Mouse (Mus musculus) kidney, postnatal 10 days (tissue): ENCODE measurements around the gene Gm49361.
A peak's percentile ranks its signal among the peaks of the same experiment; 100 is the strongest.
"Not testable (repeated sequence)": the region's sequence is repeated elsewhere in the genome, so short reads cannot be mapped to it uniquely, and the experiment has no call there.

Experiments
- DNase-seq: peaks from one replicate; pipeline ENCODE4 v3.0.0; 2021; ENCODE audit warnings: mixed read lengths

Gm49361 gene

DNA sequence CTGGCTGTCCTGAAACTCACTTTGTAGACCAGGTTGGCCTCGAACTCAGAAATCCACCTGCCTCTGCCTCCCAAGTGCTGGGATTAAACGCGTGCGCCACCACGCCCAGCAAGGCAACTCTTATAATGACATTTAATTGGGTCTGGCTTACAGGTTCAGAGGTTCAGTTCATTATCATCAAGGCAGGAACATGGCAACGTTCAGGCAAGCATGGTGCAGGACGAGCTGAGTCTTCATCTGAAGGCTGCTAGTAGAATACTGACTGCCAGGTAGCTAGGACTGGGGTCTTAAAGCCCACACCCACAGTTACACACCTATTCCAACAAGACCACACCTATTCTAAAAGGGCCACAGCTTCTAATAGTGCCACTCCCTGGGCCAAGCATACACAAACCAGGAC, 57.8 kb downstream of the Gm49361 start:
- not testable (repeated sequence) for DNase-seq

DNA sequence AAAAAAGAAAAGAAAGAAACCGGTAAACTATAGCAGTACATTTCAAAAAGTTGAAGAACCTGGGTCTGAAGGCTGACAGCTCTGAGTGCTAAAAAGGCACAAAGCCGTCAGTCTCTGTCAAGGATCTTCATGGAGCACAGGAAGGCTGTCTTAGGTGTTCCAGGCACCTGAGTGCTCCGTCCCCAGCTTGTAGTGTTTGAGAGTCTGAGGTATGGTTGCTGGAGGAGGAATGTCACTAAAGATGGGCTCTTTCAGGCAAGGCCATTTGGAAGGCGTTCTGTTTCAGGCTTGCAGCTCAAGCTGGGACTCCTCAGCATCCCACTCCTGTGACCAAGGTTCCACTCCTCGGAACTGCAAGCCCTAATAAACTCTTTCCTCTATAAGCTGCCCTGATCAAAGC, 58.5 kb downstream of the Gm49361 start:
- DNase-seq, result no peak

DNA sequence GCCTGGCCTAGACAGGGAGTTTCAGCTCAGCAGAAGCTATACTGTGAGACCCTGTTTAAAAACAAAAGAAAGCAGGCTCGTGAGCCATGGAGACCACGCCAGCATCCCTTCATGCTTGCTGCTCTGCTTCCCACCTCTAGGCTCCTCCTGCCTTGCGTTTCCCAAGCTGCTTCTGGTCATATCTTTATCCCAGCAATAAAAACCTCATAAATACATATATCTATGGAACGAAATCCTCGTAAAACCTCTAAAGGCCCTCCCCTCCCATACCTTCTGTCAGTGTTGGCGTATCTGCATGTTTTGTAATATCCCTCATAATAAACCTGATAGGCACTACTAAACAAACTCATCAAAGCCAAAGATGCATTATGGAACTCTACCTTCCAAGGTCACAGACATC, 59.3 kb downstream of the Gm49361 start:
- DNase-seq, result no peak

DNA sequence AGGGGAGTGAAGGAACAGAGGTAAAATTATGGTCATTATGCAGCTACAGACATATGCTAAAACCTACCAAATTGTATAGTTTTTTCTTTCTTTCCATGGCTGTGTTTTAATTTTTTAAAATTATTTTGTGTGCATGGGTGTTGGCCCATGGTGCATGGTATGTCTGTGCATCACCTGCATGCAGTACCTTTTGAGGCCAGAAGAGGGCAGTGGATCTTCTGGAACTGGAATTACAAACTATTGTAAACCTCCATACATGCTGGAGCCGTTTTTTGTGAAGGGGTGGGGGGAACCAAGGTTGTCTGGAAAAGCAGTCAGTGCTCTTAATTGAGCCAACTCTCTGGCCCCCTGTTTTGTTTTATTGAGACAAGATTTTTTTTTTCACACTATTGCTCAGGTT, 61.3 kb downstream of the Gm49361 start:
- peak; percentile 85 for DNase-seq

DNA sequence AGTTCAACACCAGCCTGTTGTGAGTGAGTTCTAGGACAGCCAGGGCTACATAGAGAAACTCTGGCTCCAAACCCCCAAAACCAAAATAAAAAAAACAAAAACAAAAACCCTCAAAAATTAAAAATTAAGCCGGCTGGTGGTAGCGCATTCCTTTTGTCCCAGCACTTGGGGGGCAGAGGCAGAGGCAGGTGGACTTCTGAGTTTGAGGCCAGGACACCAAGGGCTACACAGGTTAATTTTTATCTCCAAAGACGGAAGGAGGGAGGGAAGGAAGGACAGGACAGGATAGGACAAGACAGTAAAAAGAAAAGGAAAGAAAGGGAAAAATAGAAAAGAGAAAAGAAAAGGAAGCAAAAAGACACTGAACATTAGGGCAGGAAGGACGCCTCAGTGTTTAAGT, 63.2 kb downstream of the Gm49361 start:
- no peak for DNase-seq

DNA sequence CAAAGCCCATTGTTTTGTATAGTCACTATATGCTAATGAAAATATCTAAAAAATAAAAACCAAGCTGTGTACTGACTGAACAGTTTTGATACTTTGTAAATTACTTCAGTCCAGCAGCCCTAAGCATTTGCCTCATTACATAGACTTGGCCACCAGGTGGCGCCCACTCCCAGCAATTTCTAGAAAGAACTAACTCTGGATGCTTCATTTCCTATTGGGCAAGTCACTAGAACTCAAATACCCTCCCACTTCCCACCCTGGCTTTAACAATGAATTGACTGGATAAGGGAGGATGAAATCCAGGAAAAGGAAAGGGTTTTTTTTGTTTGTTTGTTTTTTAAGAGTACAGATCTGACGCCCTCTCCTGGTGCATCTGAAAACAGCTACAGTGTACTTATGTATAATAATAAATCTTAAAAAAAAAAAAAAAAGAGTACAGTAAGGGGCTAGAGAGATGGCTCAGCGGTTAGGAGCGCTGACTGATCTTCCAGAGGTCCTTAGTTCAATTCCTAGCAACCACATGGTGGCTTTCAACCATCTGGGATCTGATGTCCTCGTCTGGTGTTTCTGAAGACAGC, 65.9 kb downstream of the Gm49361 start:
- DNase-seq, result peak; percentile 93

DNA sequence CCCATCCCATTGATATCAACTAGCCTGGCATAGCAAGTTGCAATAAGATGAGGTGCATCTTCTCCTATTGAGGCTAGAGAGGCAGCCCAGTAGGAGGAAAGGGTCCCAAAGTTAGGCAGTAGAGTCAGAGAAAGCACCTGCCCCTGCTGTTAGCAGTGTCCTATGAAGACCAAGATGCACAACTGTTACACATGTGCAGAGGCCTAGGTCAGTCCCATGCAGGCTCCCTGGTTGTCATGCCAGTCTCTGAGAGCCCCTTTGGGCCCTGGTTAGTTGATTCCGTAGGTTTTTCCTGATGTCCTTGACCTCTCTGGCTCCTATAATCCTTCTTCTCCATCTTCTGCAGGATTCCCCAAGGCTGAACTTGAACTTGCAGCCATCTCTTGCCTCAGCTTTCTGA, 66.4 kb downstream of the Gm49361 start:
- no peak for DNase-seq

DNA sequence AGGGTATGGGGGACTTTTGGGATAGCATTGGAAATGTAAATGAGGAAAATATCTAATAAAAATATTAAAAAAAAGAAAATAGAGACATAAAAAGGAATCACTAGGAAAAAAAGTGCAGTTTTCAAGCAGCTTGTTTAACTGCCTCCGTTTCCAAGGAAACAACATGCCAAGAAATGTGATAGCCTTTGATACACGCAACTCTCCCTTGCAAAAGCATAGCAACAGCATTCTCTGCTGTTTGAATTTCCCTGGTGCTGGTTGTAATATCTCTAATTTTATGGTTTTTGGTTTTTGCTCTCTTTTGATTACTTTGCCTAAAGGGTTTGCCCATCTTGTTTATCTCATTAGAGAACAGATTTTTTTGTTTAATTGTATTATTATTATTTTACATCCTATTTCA, 70.4 kb downstream of the Gm49361 start:
- no peak for DNase-seq

DNA sequence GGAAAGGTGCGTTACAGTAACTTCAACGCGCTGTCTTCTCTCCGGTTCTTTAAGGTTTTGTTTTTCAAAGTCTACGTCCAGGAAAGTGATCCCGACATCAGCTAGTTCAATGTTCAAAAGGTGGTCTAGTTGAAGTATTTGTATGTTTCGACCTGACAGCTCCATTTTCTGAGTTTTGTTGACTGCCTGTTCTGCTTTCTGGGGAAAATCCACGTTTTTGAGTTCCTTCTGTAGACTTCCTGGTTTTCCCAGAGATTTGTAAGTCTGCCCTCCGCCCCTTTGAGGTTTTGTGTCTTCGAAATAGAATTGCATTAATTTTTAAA, 80.3 kb downstream of the Gm49361 start:
- no peak for DNase-seq

DNA sequence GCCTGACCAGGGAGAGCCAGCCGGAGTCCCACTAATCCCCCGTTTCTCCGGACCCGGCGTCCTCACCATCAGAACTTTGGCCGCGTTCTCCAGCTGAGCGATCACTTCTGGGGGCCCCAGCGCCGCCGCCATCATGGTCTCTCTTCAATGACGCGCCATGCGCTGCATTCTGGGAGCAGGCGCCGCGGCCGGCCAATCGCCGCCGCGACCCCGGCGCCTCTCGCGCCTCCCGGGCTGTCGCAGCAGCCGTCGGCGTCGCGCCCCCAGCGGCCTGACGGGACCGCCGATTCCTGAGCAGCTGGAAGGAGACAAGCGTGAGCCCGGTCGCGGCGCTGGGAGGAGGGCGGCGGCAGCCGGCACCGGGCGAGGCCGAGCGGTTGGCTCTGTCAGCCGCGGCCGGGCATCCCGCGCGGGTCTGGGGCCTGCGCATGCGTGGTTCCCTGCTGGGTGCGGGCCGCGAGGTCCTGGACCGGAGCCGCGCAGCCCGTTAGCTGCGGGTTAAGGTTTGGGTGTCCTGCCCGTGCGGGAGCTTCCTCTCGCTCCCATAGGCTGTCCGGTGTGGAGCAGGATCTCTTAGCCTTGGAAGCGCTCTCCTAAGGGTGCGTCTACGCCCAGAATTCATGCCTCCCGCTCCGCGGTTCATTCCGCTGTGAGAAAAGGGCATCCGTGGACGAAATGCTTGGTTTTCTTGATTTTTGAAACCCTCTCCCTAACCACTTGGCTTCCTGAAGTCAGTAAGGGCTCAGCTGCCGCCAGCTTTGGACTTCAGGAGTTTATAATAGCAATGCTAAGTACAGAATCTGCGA, 80.9 kb downstream of the Gm49361 start, which contains the start of gene Xpo4:
Xpo4 (minus strand) TSS at position 609 of the 806 bp plus-strand sequence.
- DNase-seq, result peak; percentile 89

DNA sequence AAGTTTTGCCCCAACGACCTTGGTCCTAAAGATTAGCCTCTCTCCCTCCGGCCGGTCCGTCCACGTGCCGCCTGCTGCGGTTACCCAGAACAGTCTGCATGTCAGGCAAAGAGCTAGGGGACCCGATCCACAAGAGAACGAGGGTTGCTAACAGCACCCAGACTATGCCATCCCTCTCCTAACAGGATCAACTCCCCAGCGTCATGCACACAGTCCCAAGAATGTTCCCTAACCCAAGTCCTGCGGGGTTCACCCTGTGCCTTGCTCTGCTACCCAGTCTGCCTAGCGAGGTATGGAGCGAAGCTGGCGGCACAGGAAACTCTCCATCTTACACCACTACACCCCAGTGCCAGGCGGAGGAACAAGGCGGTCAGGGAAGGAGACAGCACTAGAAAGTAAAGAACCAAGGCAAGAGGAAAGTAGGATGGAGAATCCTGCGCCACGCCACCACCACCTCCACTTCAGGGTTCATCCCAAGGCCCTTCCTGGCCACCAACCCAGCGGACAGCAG, 81.5 kb downstream of the Gm49361 start:
- DNase-seq, result no peak

DNA sequence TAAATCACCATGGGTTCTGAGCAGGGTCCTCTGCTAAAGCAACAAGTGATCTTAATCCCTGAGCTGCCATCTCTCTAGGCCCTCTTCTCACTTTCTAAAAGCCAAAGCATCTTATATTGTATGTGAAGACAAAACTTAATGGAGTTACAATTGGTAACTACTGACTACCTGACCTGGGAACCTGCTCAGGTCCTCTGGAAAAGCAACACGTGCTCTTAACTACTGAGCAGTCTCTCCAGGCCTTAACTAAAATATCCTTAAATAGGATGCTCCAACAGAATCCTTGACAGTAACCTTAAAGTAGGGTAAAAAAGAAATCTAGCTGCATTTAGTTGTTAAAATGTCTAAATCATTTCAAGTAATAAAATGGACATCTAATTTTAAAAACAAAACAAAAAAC, 82.3 kb downstream of the Gm49361 start:
- DNase-seq, result no peak

DNA sequence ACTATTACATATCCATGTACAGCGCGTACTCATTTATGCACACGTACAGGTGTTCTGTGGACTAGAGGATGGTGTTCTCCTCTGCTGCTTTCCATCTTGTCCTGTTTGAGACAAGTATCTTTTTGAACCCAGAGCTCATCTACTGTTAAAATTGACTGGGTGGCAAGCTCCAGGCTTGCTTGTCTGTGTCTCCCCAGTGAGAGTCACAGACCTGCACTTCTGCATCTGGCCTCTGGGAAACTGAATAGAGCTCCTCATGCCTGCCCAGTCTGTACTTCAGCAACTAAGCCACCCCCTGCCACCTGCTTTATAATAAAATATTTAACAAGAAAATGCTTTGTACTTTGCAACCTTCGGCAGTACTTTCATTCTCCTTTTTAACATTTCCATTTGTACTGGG, 87.6 kb downstream of the Gm49361 start:
- DNase-seq, result no peak

DNA sequence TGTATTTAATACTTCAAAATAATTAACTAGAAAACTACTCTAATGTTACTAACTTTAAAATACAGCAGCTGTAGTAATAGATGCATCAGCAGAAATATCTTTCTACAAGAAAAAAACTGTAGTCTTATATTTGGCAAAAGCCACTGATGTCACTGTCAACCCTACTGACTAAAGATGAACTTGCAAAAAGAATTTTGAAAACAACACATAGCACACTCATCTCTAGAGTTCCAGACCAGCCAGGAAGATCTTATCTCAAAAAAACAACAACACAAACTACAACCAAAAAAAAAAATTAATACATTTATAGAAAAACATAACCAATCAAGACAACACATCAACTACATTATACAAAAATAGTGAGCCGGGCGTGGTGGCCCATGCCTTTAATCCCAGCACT, 88.4 kb downstream of the Gm49361 start:
- no peak for DNase-seq

DNA sequence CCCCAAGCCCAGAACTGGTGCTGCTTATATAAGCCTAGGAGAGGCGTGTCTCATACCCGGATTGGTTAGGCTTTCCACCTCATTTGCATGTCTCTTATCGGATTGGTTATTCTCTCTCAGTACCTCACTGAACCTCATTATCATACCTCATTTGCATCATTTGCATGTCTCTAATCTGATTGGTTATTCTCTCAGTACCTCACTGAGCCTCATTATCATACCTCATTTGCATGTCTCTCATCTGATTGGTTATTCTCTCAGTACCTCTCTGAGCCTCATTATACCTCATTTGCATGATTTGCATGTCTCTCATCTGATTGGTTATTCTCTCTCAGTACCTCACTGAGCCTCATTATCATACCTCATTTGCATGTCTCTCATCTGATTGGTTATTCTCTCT, 89.4 kb downstream of the Gm49361 start:
- not testable (repeated sequence) for DNase-seq

DNA sequence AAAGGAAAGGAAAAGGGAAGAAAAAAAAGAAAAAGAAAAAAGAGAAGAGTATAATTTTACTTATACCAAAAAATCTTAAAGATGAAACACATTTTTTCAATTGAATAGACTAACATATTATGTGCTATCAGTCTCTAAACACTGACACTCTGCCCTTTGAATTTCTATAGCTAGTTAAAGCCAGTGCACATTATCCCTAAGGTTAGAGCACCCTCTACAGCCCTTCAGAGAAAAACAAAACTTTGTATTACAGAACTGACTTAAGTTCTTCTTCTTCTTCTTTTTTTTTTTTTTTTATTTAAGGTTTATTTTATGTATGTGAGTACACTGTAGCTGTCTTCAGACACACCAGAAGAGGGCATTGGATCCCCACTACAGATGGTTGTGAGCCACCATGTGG, 96.4 kb downstream of the Gm49361 start:
- no peak for DNase-seq

DNA sequence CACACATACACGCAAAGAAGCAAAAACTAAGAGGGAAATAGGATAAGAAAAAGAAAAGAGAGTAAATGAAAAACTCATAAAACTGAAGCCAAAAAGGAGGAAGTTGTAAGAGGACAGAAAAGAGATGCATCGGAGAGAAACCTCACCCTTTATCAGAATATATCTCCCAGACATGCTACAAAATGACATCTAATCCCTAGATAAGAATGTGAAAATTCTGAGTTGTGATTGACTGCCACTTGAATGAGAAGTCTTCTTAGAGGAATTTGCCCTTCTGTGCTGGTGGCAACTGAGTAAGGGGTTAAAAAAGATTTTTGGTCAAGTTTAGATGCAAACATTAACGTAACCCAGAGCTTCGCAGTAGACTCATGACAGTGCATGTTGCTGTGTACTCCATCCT, 99.7 kb downstream of the Gm49361 start:
- DNase-seq, result no peak

DNA sequence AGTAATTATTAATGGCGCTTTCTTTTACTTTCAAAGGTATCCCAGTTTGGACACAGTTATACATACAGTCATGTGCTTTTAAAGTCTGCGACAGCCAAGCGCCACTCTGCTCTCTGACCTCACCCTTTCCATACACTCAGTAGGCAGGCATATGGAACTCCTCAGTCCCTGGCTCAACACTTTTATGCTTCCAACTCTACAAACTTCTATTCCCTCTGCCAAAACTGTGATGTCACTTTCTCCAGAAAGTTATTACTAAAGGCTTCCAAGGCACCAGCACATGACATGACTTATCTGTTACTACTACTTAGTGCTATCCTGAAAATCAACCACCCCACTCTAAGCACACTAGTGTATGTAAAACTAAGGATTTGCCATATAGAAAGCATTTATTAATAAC, 106.8 kb downstream of the Gm49361 start:
- DNase-seq, result peak; percentile 16

DNA sequence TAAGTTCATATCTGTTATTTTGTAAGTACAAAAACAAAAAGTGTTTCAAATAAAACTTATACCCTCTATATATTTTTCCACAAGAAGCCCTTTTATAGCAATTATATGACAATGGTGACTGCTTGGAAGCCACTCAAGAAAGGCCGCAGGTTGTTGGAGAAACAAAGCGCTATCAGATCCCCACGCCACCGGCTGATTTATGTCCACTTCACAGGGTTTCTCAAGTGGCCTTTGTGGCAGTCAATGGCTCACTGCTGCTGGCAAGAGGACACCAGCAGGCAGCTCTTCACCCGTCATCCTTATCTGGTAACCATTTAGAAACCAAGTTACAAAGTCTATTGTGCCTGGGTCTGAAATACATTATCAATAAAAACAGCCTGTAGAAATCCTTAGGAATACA, 111.8 kb downstream of the Gm49361 start:
- DNase-seq, result no peak

DNA sequence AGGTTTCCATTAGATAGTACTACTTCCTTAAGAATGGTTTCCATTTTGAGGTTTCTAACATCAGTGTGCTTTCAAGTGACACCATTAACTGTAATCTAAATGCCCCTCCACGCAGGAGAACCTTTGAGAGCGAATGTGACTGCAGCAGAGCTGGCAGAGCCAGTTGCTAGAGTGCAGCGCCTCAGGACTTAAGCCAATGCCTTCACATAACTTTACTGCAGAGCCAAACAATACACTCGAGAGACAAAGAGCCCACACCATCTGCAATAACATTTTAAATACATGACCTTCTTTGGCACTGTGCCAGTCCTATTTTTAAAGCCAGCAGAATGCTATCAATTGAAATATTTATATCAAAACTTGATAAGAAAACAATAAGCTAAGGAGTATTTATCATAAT, 116.3 kb downstream of the Gm49361 start:
- no peak for DNase-seq

DNA sequence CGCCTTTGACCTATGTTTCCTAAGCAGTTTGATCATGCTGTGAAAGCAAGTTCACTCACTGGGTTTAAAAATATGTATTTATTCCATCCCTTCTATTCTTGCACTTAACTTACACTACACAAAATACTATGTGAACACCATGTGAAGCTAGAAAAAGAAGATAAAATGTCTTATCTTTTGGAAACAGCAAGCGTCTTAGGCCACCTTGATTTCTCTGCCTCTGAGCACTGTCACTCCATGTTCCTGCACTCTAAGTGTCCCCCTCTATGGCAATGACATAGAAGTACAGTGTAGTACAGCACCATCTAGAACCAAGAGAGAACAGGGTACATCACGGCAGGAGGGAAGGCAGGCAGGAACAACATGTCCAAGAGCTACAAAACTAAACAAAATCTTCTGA, 123.0 kb downstream of the Gm49361 start:
- DNase-seq, result no peak

DNA sequence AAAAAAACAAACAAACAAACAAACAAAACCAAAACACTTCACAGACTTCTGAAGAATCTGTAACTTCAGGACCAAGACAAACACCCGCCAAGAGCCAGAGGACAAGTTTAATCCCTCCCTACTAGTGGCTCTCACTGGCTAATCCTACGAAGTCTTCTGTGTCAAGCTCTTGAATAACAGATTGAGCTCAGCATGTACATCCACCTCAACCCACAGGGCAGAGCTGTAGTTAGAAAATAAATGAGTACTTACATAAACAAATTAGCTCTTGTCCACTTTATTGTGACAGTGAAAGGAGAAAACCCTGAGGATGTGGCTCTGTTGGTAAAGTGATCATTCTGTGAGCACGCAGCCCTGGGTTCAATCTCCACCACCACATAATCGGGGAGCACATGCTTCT, 124.2 kb downstream of the Gm49361 start:
- no peak for DNase-seq

DNA sequence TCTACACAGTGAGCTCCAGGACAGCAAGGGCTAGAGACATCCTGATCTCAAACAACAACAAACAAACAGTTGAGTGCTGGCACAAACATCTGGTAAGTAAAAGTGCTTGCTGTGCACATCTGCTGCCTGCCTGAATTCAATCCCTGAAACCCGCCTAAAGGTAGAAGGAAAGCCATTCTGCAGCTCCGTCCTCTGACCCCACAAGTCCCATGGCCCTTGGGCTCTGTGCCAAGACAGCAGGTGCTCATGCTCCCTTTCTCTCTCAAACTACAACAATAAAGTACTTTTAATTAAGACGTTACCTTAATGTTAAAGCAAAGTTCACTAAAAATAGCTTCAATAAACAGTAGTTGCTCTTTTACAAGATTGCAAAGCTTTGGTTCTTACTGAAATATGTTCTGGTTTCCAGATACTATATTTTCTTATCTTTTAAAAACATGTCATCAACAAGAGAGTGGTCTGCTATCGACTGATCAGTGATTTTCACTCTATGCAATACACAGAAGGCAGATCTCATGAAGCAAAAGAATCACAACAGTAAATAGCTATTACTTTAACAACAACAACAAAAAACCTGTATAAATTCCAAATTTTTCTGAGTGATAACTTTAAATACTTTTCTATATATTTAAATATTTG, 125.2 kb downstream of the Gm49361 start:
- peak; percentile 66 for DNase-seq

DNA sequence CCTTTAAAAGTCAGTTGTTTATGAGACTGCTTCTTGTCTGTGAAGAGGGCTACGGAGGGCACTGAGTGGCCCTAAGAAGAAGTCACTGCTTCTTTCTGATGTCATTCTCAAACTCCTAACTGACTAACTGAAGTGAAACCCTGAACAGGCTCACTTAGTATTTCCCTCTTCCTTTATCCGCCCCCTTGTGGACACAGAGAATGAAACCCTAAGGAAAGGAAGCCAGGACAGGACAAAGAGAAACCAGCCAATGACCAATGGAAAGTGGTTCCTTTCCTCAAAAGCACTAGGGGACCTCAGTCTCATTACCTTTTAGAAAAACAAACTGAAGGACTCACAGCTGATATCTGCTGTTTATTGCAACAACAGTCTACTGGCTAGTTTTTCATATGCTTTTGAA, 126.4 kb downstream of the Gm49361 start:
- DNase-seq, result peak; percentile 54
